Mouse (Mus musculus): Measurements from ENCODE around the gene Chd4. TPM values are rescaled to one million over a fixed set of nuclear protein-coding genes. Genes with fewer than 3 reads are reported as not detected.

Chd4 gene
- polyA plus RNA-seq, 1 experiment from 2014 or later: 24.5 TPM

DNA sequence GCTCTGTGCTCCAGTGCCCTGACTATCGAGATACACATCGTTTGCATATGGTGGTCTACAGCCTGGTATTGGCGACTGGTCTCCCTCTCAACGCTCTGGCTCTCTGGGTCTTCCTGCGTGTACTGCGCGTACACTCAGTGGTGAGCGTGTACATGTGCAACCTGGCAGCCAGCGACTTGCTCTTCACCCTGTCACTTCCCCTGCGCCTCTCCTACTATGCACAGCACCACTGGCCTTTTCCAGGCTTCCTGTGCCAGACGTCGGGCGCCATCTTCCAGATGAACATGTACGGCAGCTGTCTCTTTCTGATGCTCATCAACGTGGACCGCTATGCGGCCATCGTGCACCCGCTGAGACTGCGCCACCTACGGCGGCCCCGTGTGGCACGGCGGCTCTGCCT is 14.4 kb upstream of the Chd4 start:
- Histone ChIP-seq H3K4me3 (ENCODE audit: low read depth, low read length) (peak overlapping the region; percentile 29; the same call in 1 of the 2 replicates), H3K9me3 (ENCODE audit: low read length) (no peaks in the 10 kb centered on the region), H3K27ac (ENCODE audit: low read depth) (no peak overlapping the region), H3K4me1 (ENCODE audit: insufficient read depth) (0 out of 2 replicates have a peak, but pooled peaks cover 8% of the 10 kb centered on the region), H3K9ac (replicated peaks) (peak overlapping the region; percentile 21; the same call in 1 of the 2 replicates), H3K4me2 (ENCODE audit: low read depth, low read length) (peak overlapping the region; percentile 73), H3K27me3 (ENCODE audit: insufficient read depth, low read length) (no peaks in the 10 kb centered on the region), H3K36me3 (replicated peaks; ENCODE audit: insufficient read depth, low read length) (no peaks in the 10 kb centered on the region)
- DNase-seq (no peak), ATAC-seq (no peak)
- TF ChIP-seq EP300 (IDR thresholded peaks at IDR 0.05; ENCODE audit: low read depth) (no peak), CTCF (IDR thresholded peaks at IDR 0.05; ENCODE audit: low read depth) (no peak)
- 67% methylated on average over 25 of the region's 25 CpGs for WGBS (ENCODE audit: insufficient replicate concordance)

DNA sequence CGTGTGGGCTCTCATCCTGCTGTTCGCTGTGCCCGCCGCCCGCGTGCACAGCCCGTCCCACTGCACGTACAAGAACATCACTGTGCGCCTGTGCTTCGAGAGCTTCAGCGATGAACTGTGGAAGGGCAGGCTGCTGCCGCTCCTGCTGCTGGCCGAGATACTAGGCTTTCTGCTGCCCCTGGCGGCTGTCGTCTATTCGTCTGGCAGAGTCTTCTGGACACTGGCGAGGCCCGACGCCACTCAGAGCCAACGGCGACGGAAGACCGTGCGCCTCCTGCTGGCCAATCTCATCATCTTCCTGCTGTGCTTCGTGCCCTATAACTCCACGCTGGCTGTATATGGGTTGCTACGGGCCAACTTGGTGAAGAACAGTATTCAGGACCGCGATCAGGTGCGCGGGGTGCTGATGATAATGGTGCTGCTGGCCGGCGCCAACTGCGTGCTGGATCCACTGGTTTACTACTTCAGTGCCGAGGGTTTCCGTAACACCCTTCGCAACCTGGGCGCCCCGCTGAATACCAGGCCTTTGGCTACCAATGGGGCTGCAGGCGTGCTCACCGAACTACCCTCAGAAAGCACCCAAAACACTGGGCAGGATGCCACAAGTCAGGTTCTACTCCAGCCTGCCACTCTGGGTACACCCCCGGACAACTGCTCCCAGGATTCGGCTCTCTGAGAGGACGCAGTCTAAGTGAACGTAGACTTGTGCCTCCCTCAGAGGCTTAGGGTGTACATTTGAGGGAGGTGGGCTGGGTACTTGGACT is 13.8 kb upstream of the Chd4 start:
- peak overlapping the region; percentile 21; the same call in 1 of the 2 replicates for H3K9ac ChIP-seq (replicated peaks)

DNA sequence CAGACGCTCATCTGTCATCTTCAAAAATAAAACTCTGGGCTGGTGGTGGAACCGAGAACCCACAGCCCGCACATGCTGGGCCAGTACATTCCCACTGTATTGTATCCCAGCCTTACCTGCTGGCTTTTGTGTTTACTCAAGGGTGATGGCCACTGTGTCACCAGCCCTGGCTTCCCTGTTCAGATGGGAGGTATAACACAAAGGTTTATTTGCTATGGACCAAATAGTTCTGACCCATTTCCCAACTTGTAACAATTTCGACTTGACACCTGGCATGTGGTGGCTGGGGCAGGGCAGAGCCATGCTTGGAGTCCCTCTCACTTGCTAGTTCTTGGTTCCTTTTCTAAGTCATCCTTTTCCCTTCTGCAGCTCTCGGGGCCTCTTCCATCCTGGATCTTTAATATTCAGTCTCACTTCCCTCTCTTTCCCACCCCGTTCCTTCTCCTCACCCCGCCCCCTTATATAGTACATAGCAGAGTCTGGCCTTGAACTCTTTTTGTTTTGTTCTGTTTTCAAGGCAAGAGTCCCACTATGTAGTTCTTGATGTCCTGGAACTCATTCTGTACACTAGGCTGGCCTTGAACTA is 12.9 kb upstream of the Chd4 start:
- WGBS (ENCODE audit: insufficient replicate concordance): 72% methylated on average over 7 of the region's 7 CpGs
- peaks cover 9% of the 10 kb centered on the region; the same call in 1 of the 2 replicates for H3K4me1 ChIP-seq (ENCODE audit: insufficient read depth)
- no peaks in the 10 kb centered on the region for H3K9me3 ChIP-seq (ENCODE audit: low read length)
- no peak for DNase-seq
- peak; percentile 24 for ATAC-seq
- no peak overlapping the region for H3K27ac ChIP-seq (ENCODE audit: low read depth)
- no peak overlapping the region for H3K9ac ChIP-seq (replicated peaks)
- no peak overlapping the region for H3K4me2 ChIP-seq (ENCODE audit: low read depth, low read length)
- TF ChIP-seq EP300 (IDR thresholded peaks at IDR 0.05; ENCODE audit: low read depth) (no peak), CTCF (IDR thresholded peaks at IDR 0.05; ENCODE audit: low read depth) (no peak)
- H3K36me3 ChIP-seq (replicated peaks; ENCODE audit: insufficient read depth, low read length): no peaks in the 10 kb centered on the region
- no peaks in the 10 kb centered on the region for H3K27me3 ChIP-seq (ENCODE audit: insufficient read depth, low read length)
- H3K4me3 ChIP-seq (ENCODE audit: low read depth, low read length): no peak overlapping the region

More for the DNA sequence above, 13.8 kb upstream of the Chd4 start:
- Histone ChIP-seq H3K27ac (ENCODE audit: low read depth) (no peak overlapping the region), H3K27me3 (ENCODE audit: insufficient read depth, low read length) (no peaks in the 10 kb centered on the region), H3K4me1 (ENCODE audit: insufficient read depth) (0 out of 2 replicates have a peak, but pooled peaks cover 8% of the 10 kb centered on the region), H3K4me3 (ENCODE audit: low read depth, low read length) (peak overlapping the region; percentile 29; the same call in 1 of the 2 replicates), H3K36me3 (replicated peaks; ENCODE audit: insufficient read depth, low read length) (no peaks in the 10 kb centered on the region), H3K4me2 (ENCODE audit: low read depth, low read length) (peak overlapping the region; percentile 73), H3K9me3 (ENCODE audit: low read length) (no peaks in the 10 kb centered on the region)
- peak; percentile 89 for DNase-seq
- TF ChIP-seq CTCF (IDR thresholded peaks at IDR 0.05; ENCODE audit: low read depth) (peak; percentile 93), EP300 (IDR thresholded peaks at IDR 0.05; ENCODE audit: low read depth) (no peak)
- WGBS (ENCODE audit: insufficient replicate concordance): 47% methylated on average over 45 of the region's 45 CpGs
- ATAC-seq: peak; percentile 85

DNA sequence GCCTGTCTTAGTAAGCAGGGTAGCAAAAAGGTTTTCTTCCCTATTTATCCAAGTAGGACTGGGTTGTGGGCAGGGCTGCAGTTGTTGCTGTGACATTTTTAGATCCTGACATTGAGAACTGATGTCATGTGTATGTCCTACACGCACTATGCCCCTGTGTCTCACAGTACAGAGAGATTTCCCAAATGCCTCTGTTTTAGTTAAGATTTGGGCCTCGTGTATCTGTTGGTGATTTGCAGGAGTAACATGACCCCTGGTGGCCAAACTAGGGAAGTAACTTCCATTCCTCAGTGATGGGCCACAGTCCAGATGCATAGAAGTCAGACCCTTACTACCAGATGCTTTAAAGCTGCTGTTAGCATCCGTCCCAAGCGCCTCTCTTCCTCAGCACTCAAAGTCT is 11.4 kb upstream of the Chd4 start:
- H3K27me3 ChIP-seq (ENCODE audit: insufficient read depth, low read length): no peaks in the 10 kb centered on the region
- no peak overlapping the region for H3K4me3 ChIP-seq (ENCODE audit: low read depth, low read length)
- 21% methylated on average over 4 of the region's 4 CpGs for WGBS (ENCODE audit: insufficient replicate concordance)
- no peaks in the 10 kb centered on the region for H3K9me3 ChIP-seq (ENCODE audit: low read length)
- H3K4me1 ChIP-seq (ENCODE audit: insufficient read depth): peaks cover 24% of the 10 kb centered on the region
- H3K27ac ChIP-seq (ENCODE audit: low read depth): no peak overlapping the region
- H3K9ac ChIP-seq (replicated peaks): no peak overlapping the region
- no peak overlapping the region for H3K4me2 ChIP-seq (ENCODE audit: low read depth, low read length)
- TF ChIP-seq EP300 (IDR thresholded peaks at IDR 0.05; ENCODE audit: low read depth) (no peak), CTCF (IDR thresholded peaks at IDR 0.05; ENCODE audit: low read depth) (peak; percentile 95)
- no peaks in the 10 kb centered on the region for H3K36me3 ChIP-seq (replicated peaks; ENCODE audit: insufficient read depth, low read length)
- DNase-seq (peak; percentile 63), ATAC-seq (peak; percentile 46)

DNA sequence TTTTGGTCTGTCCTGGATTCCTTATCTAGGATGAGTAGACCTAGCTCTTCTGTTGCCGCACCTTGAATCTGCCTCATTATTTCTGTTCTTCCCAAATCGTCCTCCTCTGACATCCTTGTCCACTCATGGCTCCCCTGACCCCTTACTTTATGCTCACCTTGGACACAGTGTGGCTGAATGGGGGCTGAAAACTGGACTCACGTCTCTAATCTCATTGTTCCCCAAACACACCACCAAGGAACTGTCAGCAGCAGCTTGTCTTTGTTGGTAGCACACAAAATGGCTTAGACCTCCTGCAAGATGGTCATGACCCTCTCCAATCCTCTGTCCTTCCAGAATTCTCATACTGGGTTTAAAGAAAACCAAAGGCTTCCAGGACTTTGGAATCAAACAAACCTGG is 7.8 kb upstream of the Chd4 start:
- DNase-seq: no peak
- Histone ChIP-seq H3K9me3 (ENCODE audit: low read length) (no peaks in the 10 kb centered on the region), H3K27ac (ENCODE audit: low read depth) (peak overlapping the region; percentile 86), H3K9ac (replicated peaks) (no peak overlapping the region), H3K36me3 (replicated peaks; ENCODE audit: insufficient read depth, low read length) (no peaks in the 10 kb centered on the region), H3K4me3 (ENCODE audit: low read depth, low read length) (no peak overlapping the region), H3K4me1 (ENCODE audit: insufficient read depth) (peaks cover 30% of the 10 kb centered on the region), H3K27me3 (ENCODE audit: insufficient read depth, low read length) (no peaks in the 10 kb centered on the region), H3K4me2 (ENCODE audit: low read depth, low read length) (no peak overlapping the region)
- no peak for ATAC-seq
- 72% methylated on average over 3 of the region's 3 CpGs for WGBS (ENCODE audit: insufficient replicate concordance)
- TF ChIP-seq EP300 (IDR thresholded peaks at IDR 0.05; ENCODE audit: low read depth) (no peak), CTCF (IDR thresholded peaks at IDR 0.05; ENCODE audit: low read depth) (no peak)

DNA sequence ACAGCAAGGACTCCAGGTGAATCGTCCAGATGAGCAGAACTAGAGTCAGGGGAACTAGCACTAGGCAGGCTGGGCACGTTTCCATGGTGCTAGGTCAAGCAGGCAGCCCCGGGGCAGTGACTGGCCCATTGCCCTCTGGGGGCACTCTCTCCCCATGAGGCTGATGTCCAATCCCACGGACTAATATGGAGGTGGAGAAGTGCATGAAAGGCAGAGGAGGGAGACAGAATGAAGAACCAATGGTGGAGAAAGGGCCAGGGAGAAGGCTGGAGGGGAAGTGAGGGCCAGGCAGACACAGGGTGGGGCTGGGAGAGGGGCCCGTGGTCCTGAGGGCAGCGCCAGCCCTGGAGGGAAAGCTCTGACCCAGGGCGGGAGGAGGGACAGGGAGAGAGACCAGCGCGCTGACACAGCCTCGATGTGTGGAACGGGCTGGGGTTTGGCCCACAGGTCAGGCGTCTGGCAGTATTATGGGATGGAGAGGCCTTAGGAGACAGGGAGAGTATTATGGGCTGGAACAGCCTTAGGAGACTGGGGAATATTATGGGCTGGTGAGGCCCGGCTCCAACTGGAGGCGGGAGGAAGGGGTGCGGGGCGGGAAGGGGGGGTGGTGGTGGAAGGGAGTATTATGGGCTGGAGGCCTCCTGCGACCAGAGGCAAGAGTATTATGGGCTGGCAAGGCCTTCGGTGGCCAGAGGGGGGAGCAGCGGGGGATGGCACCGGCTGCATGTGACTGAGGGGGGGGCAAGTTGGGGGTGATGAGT is 7.0 kb upstream of the Chd4 start:
- Histone ChIP-seq H3K9me3 (ENCODE audit: low read length) (no peaks in the 10 kb centered on the region), H3K36me3 (replicated peaks; ENCODE audit: insufficient read depth, low read length) (no peaks in the 10 kb centered on the region), H3K27me3 (ENCODE audit: insufficient read depth, low read length) (no peaks in the 10 kb centered on the region), H3K4me2 (ENCODE audit: low read depth, low read length) (peak overlapping the region; percentile 68), H3K27ac (ENCODE audit: low read depth) (peak overlapping the region; percentile 86), H3K9ac (replicated peaks) (no peak overlapping the region; the same call in 1 of the 2 replicates), H3K4me3 (ENCODE audit: low read depth, low read length) (peak overlapping the region; percentile 30), H3K4me1 (ENCODE audit: insufficient read depth) (peaks cover 30% of the 10 kb centered on the region)
- DNase-seq: peak; percentile 75
- peak; percentile 71 for ATAC-seq
- 6% methylated on average over 19 of the region's 20 CpGs for WGBS (ENCODE audit: insufficient replicate concordance)
- peak; percentile 46 for TF ChIP-seq CTCF (IDR thresholded peaks at IDR 0.05; ENCODE audit: low read depth)
- no peak for TF ChIP-seq EP300 (IDR thresholded peaks at IDR 0.05; ENCODE audit: low read depth)

All from liver, postnatal 0 days (tissue).